Mouse (Mus musculus): Measurements from ENCODE around the gene Ankrd61. TPM values are rescaled to one million over a fixed set of nuclear protein-coding genes. Genes with fewer than 3 reads are reported as not detected.

The Ankrd61 gene
- polyA plus RNA-seq, 1 experiment from 2014 or later = 0.16 TPM

DNA sequence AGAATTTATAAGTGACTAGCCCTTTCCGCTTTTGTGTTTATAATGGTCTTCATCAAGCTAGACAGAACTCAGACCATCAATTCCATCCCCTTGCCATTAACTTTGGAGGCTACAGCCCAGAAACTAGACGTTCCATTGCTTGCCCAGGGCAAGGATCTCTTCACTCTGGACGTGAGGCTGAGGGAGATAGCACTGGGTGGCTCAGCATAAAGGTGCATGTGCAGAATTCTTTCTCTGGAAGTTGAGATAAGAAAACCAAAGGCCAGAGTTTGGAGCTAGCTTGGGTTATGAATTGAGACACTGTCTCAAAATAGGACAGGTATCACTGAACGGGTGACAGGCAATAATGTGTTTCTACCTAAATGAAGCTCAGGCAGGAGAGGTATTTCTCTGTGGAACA lies 6.3 kb upstream of the Ankrd61 start:
- no peak overlapping the region for H3K27ac ChIP-seq (ENCODE audit: low read length)
- no peaks in the 10 kb centered on the region for H3K9me3 ChIP-seq (ENCODE audit: low read length)
- H3K4me1 ChIP-seq (ENCODE audit: insufficient read depth, low read depth, low read length) = 0 out of 2 replicates have a peak, but pooled peaks cover 3% of the 10 kb centered on the region
- no peaks in the 10 kb centered on the region for H3K27me3 ChIP-seq (replicated peaks; ENCODE audit: insufficient read depth, low read length)
- H3K9ac ChIP-seq (replicated peaks; ENCODE audit: low read depth) = no peak overlapping the region
- ATAC-seq (no peak), DNase-seq (ENCODE audit: low spot score) (no peak)
- no peak overlapping the region for H3K4me3 ChIP-seq (ENCODE audit: low read depth, low read length)
- TF ChIP-seq EP300 (IDR thresholded peaks at IDR 0.05) (no peak), CTCF (IDR thresholded peaks at IDR 0.05) (no peak)
- H3K36me3 ChIP-seq (ENCODE audit: insufficient read depth, low read length) = peaks cover 35% of the 10 kb centered on the region
- H3K4me2 ChIP-seq (replicated peaks; ENCODE audit: low read depth, low read length) = no peak overlapping the region
- WGBS = 83% methylated on average over 4 of the region's 4 CpGs

- DNase-seq (ENCODE audit: low spot score) (no peak), ATAC-seq (no peak)
- Histone ChIP-seq H3K4me2 (replicated peaks; ENCODE audit: low read depth, low read length) (no peak overlapping the region), H3K4me1 (ENCODE audit: insufficient read depth, low read depth, low read length) (no peaks in the 10 kb centered on the region), H3K9me3 (ENCODE audit: low read length) (no peaks in the 10 kb centered on the region), H3K27me3 (replicated peaks; ENCODE audit: insufficient read depth, low read length) (no peaks in the 10 kb centered on the region), H3K27ac (ENCODE audit: low read length) (no peak overlapping the region), H3K36me3 (ENCODE audit: insufficient read depth, low read length) (peaks cover 42% of the 10 kb centered on the region), H3K4me3 (ENCODE audit: low read depth, low read length) (no peak overlapping the region), H3K9ac (replicated peaks; ENCODE audit: low read depth) (no peak overlapping the region)
- TF ChIP-seq CTCF (IDR thresholded peaks at IDR 0.05) = no peak
- TF ChIP-seq EP300 (IDR thresholded peaks at IDR 0.05) = no peak
- 79% methylated on average over 3 of the region's 3 CpGs for WGBS
Measured at GRCm38 (mm10) chr5:143902111-143902510, 4.6 kb upstream of the Ankrd61 start.

- Histone ChIP-seq H3K4me3 (ENCODE audit: low read depth, low read length) (no peak overlapping the region), H3K4me1 (ENCODE audit: insufficient read depth, low read depth, low read length) (no peaks in the 10 kb centered on the region), H3K27me3 (replicated peaks; ENCODE audit: insufficient read depth, low read length) (no peaks in the 10 kb centered on the region), H3K36me3 (ENCODE audit: insufficient read depth, low read length) (peaks cover 31% of the 10 kb centered on the region), H3K4me2 (replicated peaks; ENCODE audit: low read depth, low read length) (no peak overlapping the region), H3K9me3 (ENCODE audit: low read length) (no peaks in the 10 kb centered on the region), H3K9ac (replicated peaks; ENCODE audit: low read depth) (no peak overlapping the region), H3K27ac (ENCODE audit: low read length) (no peak overlapping the region)
- DNase-seq (ENCODE audit: low spot score) = no peak
- WGBS = 61% methylated on average over 5 of the region's 5 CpGs
- TF ChIP-seq CTCF (IDR thresholded peaks at IDR 0.05) = no peak
- TF ChIP-seq EP300 (IDR thresholded peaks at IDR 0.05) = no peak
- ATAC-seq = no peak
Measured at GRCm38 (mm10) chr5:143893396-143893795, 4.1 kb downstream of the Ankrd61 start.

DNA sequence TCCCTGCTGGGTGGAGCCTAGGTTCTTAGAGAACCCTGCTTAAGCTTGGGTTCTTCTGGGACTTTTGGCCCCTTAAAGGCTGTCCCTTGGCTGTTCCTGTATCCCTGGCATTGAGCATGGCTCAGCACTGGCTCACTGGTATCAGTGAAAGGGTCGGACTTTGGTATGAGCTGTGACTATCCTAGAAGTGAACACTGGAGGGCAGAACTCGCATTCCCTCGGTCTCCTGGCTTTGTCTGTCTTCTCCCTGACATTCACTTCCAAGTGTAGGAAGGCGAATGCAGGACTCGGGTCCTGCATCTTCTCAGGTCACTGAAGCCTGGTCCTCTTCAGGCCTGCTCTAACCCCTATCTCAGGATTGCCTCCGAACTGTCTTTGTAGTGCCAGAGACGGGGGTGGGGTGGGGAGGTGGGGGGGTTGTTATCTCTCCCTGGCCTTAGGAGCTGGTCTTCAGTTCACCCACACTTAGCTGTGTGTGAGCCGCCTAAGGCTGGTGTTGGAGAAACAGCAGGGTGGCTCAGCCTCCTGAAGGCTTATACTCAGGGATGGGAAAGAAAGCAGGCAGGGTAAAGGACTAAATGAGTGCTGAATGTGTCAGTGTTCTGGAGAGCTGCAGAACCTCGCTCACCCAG lies 5.1 kb downstream of the Ankrd61 start:
- Histone ChIP-seq H3K9ac (replicated peaks; ENCODE audit: low read depth) (no peak overlapping the region), H3K4me1 (ENCODE audit: insufficient read depth, low read depth, low read length) (no peaks in the 10 kb centered on the region), H3K36me3 (ENCODE audit: insufficient read depth, low read length) (peaks cover 28% of the 10 kb centered on the region), H3K27ac (ENCODE audit: low read length) (no peak overlapping the region), H3K4me3 (ENCODE audit: low read depth, low read length) (no peak overlapping the region), H3K4me2 (replicated peaks; ENCODE audit: low read depth, low read length) (no peak overlapping the region), H3K9me3 (ENCODE audit: low read length) (no peaks in the 10 kb centered on the region), H3K27me3 (replicated peaks; ENCODE audit: insufficient read depth, low read length) (no peaks in the 10 kb centered on the region)
- ATAC-seq = no peak
- 68% methylated on average over 9 of the region's 9 CpGs for WGBS
- DNase-seq (ENCODE audit: low spot score) = no peak
- TF ChIP-seq EP300 (IDR thresholded peaks at IDR 0.05) (no peak), CTCF (IDR thresholded peaks at IDR 0.05) (peak; percentile 22)

GRCm38 (mm10) chr5:143890741-143891140 lies 6.7 kb downstream of the Ankrd61 start:
- peaks cover 38% of the 10 kb centered on the region for H3K36me3 ChIP-seq (ENCODE audit: insufficient read depth, low read length)
- no peak overlapping the region for H3K4me2 ChIP-seq (replicated peaks; ENCODE audit: low read depth, low read length)
- DNase-seq (ENCODE audit: low spot score) (no peak), ATAC-seq (no peak)
- no peak overlapping the region for H3K9ac ChIP-seq (replicated peaks; ENCODE audit: low read depth)
- H3K4me3 ChIP-seq (ENCODE audit: low read depth, low read length) = no peak overlapping the region
- H3K27me3 ChIP-seq (replicated peaks; ENCODE audit: insufficient read depth, low read length) = no peaks in the 10 kb centered on the region
- H3K27ac ChIP-seq (ENCODE audit: low read length) = no peak overlapping the region
- WGBS = 66% methylated on average over 6 of the region's 6 CpGs
- no peak for TF ChIP-seq CTCF (IDR thresholded peaks at IDR 0.05)
- TF ChIP-seq EP300 (IDR thresholded peaks at IDR 0.05) = no peak
- H3K4me1 ChIP-seq (ENCODE audit: insufficient read depth, low read depth, low read length) = no peaks in the 10 kb centered on the region
- H3K9me3 ChIP-seq (ENCODE audit: low read length) = no peaks in the 10 kb centered on the region

- over 99% methylated on average over 3 of the region's 3 CpGs for WGBS
- ATAC-seq = no peak
- no peaks in the 10 kb centered on the region for H3K27me3 ChIP-seq (replicated peaks; ENCODE audit: insufficient read depth, low read length)
- no peak for DNase-seq (ENCODE audit: low spot score)
- H3K4me2 ChIP-seq (replicated peaks; ENCODE audit: low read depth, low read length) = no peak overlapping the region
- no peak overlapping the region for H3K4me3 ChIP-seq (ENCODE audit: low read depth, low read length)
- H3K4me1 ChIP-seq (ENCODE audit: insufficient read depth, low read depth, low read length) = no peaks in the 10 kb centered on the region
- H3K9me3 ChIP-seq (ENCODE audit: low read length) = no peaks in the 10 kb centered on the region
- H3K9ac ChIP-seq (replicated peaks; ENCODE audit: low read depth) = no peak overlapping the region
- TF ChIP-seq EP300 (IDR thresholded peaks at IDR 0.05) = no peak
- TF ChIP-seq CTCF (IDR thresholded peaks at IDR 0.05) = no peak
- no peak overlapping the region for H3K27ac ChIP-seq (ENCODE audit: low read length)
- H3K36me3 ChIP-seq (ENCODE audit: insufficient read depth, low read length) = peaks cover 69% of the 10 kb centered on the region
Measured at GRCm38 (mm10) chr5:143885274-143885673, 12.2 kb downstream of the Ankrd61 start.

Measured in lung, postnatal 0 days (tissue).